Mouse (Mus musculus) lung, postnatal 0 days (tissue): ENCODE data around the gene Bglap3.
"Not testable (repeated sequence)": the region's sequence is repeated elsewhere in the genome, so short reads cannot be mapped to it uniquely, and the experiment has no call there.

Experiments
- CTCF ChIP-seq: IDR thresholded peaks from 2 replicates; pipeline ENCODE4 v1.5.1; 2016; ENCODE audit warnings: antibody characterized with exemption, mild to moderate bottlenecking
- EP300 ChIP-seq: IDR thresholded peaks from 2 replicates; pipeline ENCODE4 v1.6.1; 2016; ENCODE audit warnings: antibody characterized with exemption, mild to moderate bottlenecking, control low read depth

GRCm38 (mm10) chr3:88366830-88367428, 5.6 kb downstream of the Bglap3 start:
- not testable (repeated sequence) for TF ChIP-seq CTCF, EP300
